Mouse (Mus musculus) ES-Bruce4 (cell line): ENCODE results near the gene Herc2. TPM values are rescaled to one million over a fixed set of nuclear protein-coding genes. Genes with fewer than 3 reads are reported as not detected.

ENCODE experiments used
- H3K27ac ChIP-seq: 2 replicates; pipeline ENCODE4 v1.5.1; 2012; ENCODE audit warnings: low read length, inconsistent platforms; ENCODE audit not compliant: insufficient read depth
- H3K27me3 ChIP-seq: 2 replicates; pipeline ENCODE4 v1.6.1; 2012; ENCODE audit warnings: mild to moderate bottlenecking, low read length, inconsistent platforms; ENCODE audit not compliant: control insufficient read depth, poor library complexity, insufficient read depth, severe bottlenecking
- H3K36me3 ChIP-seq: 2 replicates; pipeline ENCODE4 v1.6.1; 2012; ENCODE audit warnings: inconsistent platforms, mild to moderate bottlenecking, low read length, moderate library complexity; ENCODE audit not compliant: control insufficient read depth, poor library complexity, insufficient read depth, severe bottlenecking
- H3K4me1 ChIP-seq: one replicate; pipeline ENCODE4 v1.8.1; 2011; ENCODE audit warnings: low read length; ENCODE audit not compliant: control insufficient read depth, insufficient read depth
- H3K4me3 ChIP-seq: 2 replicates; pipeline ENCODE4 v1.5.1; 2011; ENCODE audit warnings: low read depth, mild to moderate bottlenecking, low read length
- H3K9ac ChIP-seq: 2 replicates; pipeline ENCODE4 v1.6.1; 2012; ENCODE audit warnings: low read depth, mild to moderate bottlenecking, inconsistent platforms; ENCODE audit not compliant: poor library complexity, severe bottlenecking
- H3K9me3 ChIP-seq: replicated peaks from 2 replicates; pipeline ENCODE4 v1.6.1; 2012; ENCODE audit warnings: mild to moderate bottlenecking, low read length, inconsistent platforms; ENCODE audit not compliant: control insufficient read depth, poor library complexity, insufficient read depth, severe bottlenecking
- CTCF ChIP-seq: IDR thresholded peaks from one replicate; pipeline ENCODE4 v1.8.1; 2011; ENCODE audit warnings: low read depth, low read length
- EP300 ChIP-seq: IDR thresholded peaks from 2 replicates; pipeline ENCODE4 v1.6.1; 2011; ENCODE audit warnings: low read depth, low read length; ENCODE audit not compliant: insufficient read depth
- POLR2A ChIP-seq: IDR thresholded peaks from one replicate; pipeline ENCODE4 v1.8.1; 2011; ENCODE audit warnings: low read length; ENCODE audit not compliant: insufficient read depth
- polyA plus RNA-seq: library from polyadenylated mRNA; stranded (reverse); fragments of >200 nt; gene quantifications from 2 replicates; pipeline ENCODE4 v1.2.4, GENCODE M21; 2011; ENCODE audit warnings: low read depth; ENCODE audit not compliant: missing spikeins, insufficient read depth, insufficient read length

The Herc2 gene
- polyA plus RNA-seq, 1 experiment: 43.4 TPM

GRCm38 (mm10) chr7:56015837-56016236 is 34.2 kb upstream of the Herc2 start:
- Histone ChIP-seq H3K4me1 (no peaks in the 10 kb centered on the region), H3K27me3 (no peaks in the 10 kb centered on the region), H3K4me3 (no peak overlapping the region), H3K36me3 (no peaks in the 10 kb centered on the region), H3K9ac (no peak overlapping the region), H3K9me3 (no peaks in the 10 kb centered on the region), H3K27ac (no peak overlapping the region)
- TF ChIP-seq CTCF: no peak
- TF ChIP-seq POLR2A: no peak
- no peak for TF ChIP-seq EP300

- H3K4me1 ChIP-seq: no peaks in the 10 kb centered on the region
- H3K9ac ChIP-seq: no peak overlapping the region
- H3K9me3 ChIP-seq: no peaks in the 10 kb centered on the region
- no peaks in the 10 kb centered on the region for H3K27me3 ChIP-seq
- no peaks in the 10 kb centered on the region for H3K36me3 ChIP-seq
- TF ChIP-seq EP300 (no peak), CTCF (no peak), POLR2A (no peak)
- no peak overlapping the region for H3K4me3 ChIP-seq
- H3K27ac ChIP-seq: no peak overlapping the region
Measured at GRCm38 (mm10) chr7:56017761-56018160, 32.2 kb upstream of the Herc2 start.

- H3K9me3 ChIP-seq: no peaks in the 10 kb centered on the region
- no peaks in the 10 kb centered on the region for H3K36me3 ChIP-seq
- H3K4me3 ChIP-seq: peak overlapping the region; percentile 77
- H3K9ac ChIP-seq: no peak overlapping the region
- no peak for TF ChIP-seq CTCF
- H3K4me1 ChIP-seq: no peaks in the 10 kb centered on the region
- H3K27me3 ChIP-seq: no peaks in the 10 kb centered on the region
- no peak overlapping the region for H3K27ac ChIP-seq
Measured at GRCm38 (mm10) chr7:56018446-56018971, 31.5 kb upstream of the Herc2 start.

DNA sequence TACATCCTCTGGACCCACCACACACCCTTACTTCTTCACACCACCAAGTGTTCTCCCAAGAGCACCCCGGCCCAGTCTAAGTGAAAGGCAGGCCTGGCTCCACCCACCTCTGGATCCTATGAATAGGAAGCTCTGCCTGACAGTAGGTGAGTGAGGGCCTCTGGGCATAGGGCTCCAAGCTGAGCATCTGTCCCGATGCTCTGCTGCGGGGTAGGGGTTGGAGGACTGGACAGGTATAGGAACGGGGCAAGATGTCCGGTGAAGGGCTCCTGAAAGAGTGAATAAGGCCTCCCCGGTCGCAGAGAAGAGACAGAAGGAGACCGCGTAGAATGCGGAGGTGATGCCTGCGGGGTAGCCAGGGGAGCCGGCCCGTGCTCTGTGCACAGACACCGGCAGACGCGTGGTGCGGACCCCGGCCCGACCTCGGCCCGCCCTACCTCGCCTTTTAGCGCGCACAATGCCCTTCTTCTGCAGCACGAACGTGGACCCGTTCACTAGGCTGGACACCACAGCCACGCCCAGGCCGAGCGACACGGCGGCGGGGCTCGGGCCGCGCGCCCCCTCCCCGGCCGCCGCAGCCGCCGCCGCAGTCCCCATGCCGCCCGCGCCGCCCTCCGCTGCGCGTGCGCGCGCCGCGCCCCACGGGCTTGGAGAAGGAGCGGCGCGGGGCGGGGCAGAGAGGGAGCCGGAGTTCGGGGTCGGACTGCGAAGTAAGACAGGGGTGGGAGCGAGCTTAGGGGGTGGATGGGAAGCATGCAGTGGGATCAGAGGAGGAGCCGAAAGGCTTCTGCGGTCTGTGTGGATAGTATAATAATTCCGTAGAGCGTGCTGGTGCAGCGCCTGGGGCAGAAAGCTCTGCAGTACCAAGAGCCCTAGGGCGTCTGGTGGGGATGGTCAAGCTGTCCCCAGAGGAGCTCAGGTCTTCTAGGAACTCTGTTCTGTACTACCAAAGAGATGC is 30.7 kb upstream of the Herc2 start:
- Histone ChIP-seq H3K9me3 (no peaks in the 10 kb centered on the region), H3K27ac (no peak overlapping the region), H3K9ac (peak overlapping the region; percentile 53), H3K4me3 (peak overlapping the region; percentile 90), H3K36me3 (no peaks in the 10 kb centered on the region), H3K27me3 (no peaks in the 10 kb centered on the region), H3K4me1 (no peaks in the 10 kb centered on the region)
- TF ChIP-seq CTCF (no peak), POLR2A (no peak), EP300 (no peak)

DNA sequence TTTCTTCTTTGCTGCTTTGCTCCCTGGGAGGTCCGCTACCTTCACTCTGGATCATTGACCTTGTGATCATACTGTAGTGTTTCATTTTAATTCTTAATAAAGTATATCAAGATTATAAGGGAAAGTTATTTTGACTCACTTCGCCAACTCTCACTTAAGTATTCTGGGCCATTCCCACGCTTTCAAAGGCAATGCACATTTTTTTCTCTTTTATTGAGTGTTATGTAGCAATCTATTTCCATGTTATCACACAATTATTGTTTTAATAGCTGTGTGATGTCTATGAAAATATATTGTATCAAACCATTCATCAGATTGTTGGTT is 30.1 kb upstream of the Herc2 start, which contains the start of gene Nipa1:
Nipa1 (minus strand) TSS at position 25 of the 324 bp plus-strand sequence.
- Histone ChIP-seq H3K9me3 (no peaks in the 10 kb centered on the region), H3K36me3 (no peaks in the 10 kb centered on the region), H3K27ac (no peak within 1 kb of the TSS), H3K9ac (peak within 1 kb of the TSS; percentile 53), H3K4me1 (no peaks in the 10 kb centered on the region), H3K27me3 (no peaks in the 10 kb centered on the region), H3K4me3 (peak within 1 kb of the TSS; percentile 90)
- no peak for TF ChIP-seq EP300
- no peak for TF ChIP-seq CTCF
- no peak for TF ChIP-seq POLR2A

- Histone ChIP-seq H3K4me1 (no peaks in the 10 kb centered on the region), H3K4me3 (no peak overlapping the region), H3K36me3 (no peaks in the 10 kb centered on the region), H3K9me3 (no peaks in the 10 kb centered on the region), H3K9ac (no peak overlapping the region), H3K27me3 (no peaks in the 10 kb centered on the region), H3K27ac (no peak overlapping the region)
- no peak for TF ChIP-seq EP300
- TF ChIP-seq CTCF: no peak
- TF ChIP-seq POLR2A: no peak
Measured at GRCm38 (mm10) chr7:56023586-56023985, 26.4 kb upstream of the Herc2 start.
